Mouse (Mus musculus): ENCODE results near the gene Lrig2. TPM values are rescaled to one million over a fixed set of nuclear protein-coding genes. Genes with fewer than 3 reads are reported as not detected.

Lrig2 gene
- polyA plus RNA-seq, 2 experiments, result 15.0 to 20.2 TPM

- TF ChIP-seq POLR2A (IDR thresholded peaks at IDR 0.05; ENCODE audit: borderline replicate concordance, extremely low read depth, insufficient read depth, insufficient read length), result no peak
These were observed 157.8 kb downstream of the Lrig2 start for GRCm38 (mm10) chr3:104353884-104354283.

GRCm38 (mm10) chr3:104352358-104353060 lies 159.2 kb downstream of the Lrig2 start:
- Histone ChIP-seq H3K4me1 (ENCODE audit: control insufficient read depth, insufficient read depth, low read length) (peaks cover 29% of the 10 kb centered on the region), H3K4me3 (replicated peaks; ENCODE audit: low read length) (no peak overlapping the region), H3K27me3 (ENCODE audit: control insufficient read depth, insufficient read depth, low read length) (no peaks in the 10 kb centered on the region), H3K36me3 (ENCODE audit: control insufficient read depth, insufficient read depth, low read length) (no peaks in the 10 kb centered on the region), H3K9ac (ENCODE audit: low read depth, low read length, severe bottlenecking) (no peak overlapping the region), H3K4me2 (replicated peaks; ENCODE audit: low read depth, low read length, severe bottlenecking) (no peak overlapping the region), H3K27ac (replicated peaks; ENCODE audit: low read depth, low read length) (no peak overlapping the region), H3K9me3 (ENCODE audit: control insufficient read depth, low read length) (no peaks in the 10 kb centered on the region)
- ATAC-seq (ENCODE audit: low FRiP score, low read depth) (no peak), DNase-seq (ENCODE audit: low spot score) (no peak)
- WGBS, result 49% methylated on average over 7 of the region's 7 CpGs
- no peak for TF ChIP-seq POLR2A (IDR thresholded peaks at IDR 0.05; ENCODE audit: borderline replicate concordance, extremely low read depth, insufficient read depth, insufficient read length)

More at GRCm38 (mm10) chr3:104353884-104354283, 157.8 kb downstream of the Lrig2 start:
- no peak for ATAC-seq (ENCODE audit: low FRiP score, low read depth)
- 19% methylated on average over 3 of the region's 3 CpGs for WGBS
- no peak overlapping the region for H3K4me3 ChIP-seq (replicated peaks; ENCODE audit: low read length)
- no peak overlapping the region for H3K27ac ChIP-seq (replicated peaks; ENCODE audit: low read depth, low read length)
- H3K4me2 ChIP-seq (replicated peaks; ENCODE audit: low read depth, low read length, severe bottlenecking), result no peak overlapping the region
- no peaks in the 10 kb centered on the region for H3K27me3 ChIP-seq (ENCODE audit: control insufficient read depth, insufficient read depth, low read length)
- H3K36me3 ChIP-seq (ENCODE audit: control insufficient read depth, insufficient read depth, low read length), result no peaks in the 10 kb centered on the region
- DNase-seq (ENCODE audit: low spot score), result no peak
- peaks cover 28% of the 10 kb centered on the region for H3K4me1 ChIP-seq (ENCODE audit: control insufficient read depth, insufficient read depth, low read length)
- no peaks in the 10 kb centered on the region for H3K9me3 ChIP-seq (ENCODE audit: control insufficient read depth, low read length)
- H3K9ac ChIP-seq (ENCODE audit: low read depth, low read length, severe bottlenecking), result no peak overlapping the region

GRCm38 (mm10) chr3:104350253-104350945 lies 161.3 kb downstream of the Lrig2 start:
- 78% methylated on average over 2 of the region's 2 CpGs for WGBS
- Histone ChIP-seq H3K4me1 (ENCODE audit: control insufficient read depth, insufficient read depth, low read length) (peaks cover 29% of the 10 kb centered on the region), H3K9ac (ENCODE audit: low read depth, low read length, severe bottlenecking) (no peak overlapping the region), H3K27ac (replicated peaks; ENCODE audit: low read depth, low read length) (no peak overlapping the region), H3K4me2 (replicated peaks; ENCODE audit: low read depth, low read length, severe bottlenecking) (no peak overlapping the region), H3K36me3 (ENCODE audit: control insufficient read depth, insufficient read depth, low read length) (no peaks in the 10 kb centered on the region), H3K27me3 (ENCODE audit: control insufficient read depth, insufficient read depth, low read length) (no peaks in the 10 kb centered on the region), H3K9me3 (ENCODE audit: control insufficient read depth, low read length) (no peaks in the 10 kb centered on the region), H3K4me3 (replicated peaks; ENCODE audit: low read length) (no peak overlapping the region)
- TF ChIP-seq POLR2A (IDR thresholded peaks at IDR 0.05; ENCODE audit: borderline replicate concordance, extremely low read depth, insufficient read depth, insufficient read length), result no peak
- peak; percentile 61 for DNase-seq (ENCODE audit: low spot score)
- no peak for ATAC-seq (ENCODE audit: low FRiP score, low read depth)

- H3K36me3 ChIP-seq (ENCODE audit: control insufficient read depth, insufficient read depth, low read length), result no peaks in the 10 kb centered on the region
- no peak overlapping the region for H3K4me2 ChIP-seq (replicated peaks; ENCODE audit: low read depth, low read length, severe bottlenecking)
- no peak for TF ChIP-seq POLR2A (IDR thresholded peaks at IDR 0.05; ENCODE audit: borderline replicate concordance, extremely low read depth, insufficient read depth, insufficient read length)
- H3K27me3 ChIP-seq (ENCODE audit: control insufficient read depth, insufficient read depth, low read length), result no peaks in the 10 kb centered on the region
- no peak overlapping the region for H3K4me3 ChIP-seq (replicated peaks; ENCODE audit: low read length)
- no peak for DNase-seq (ENCODE audit: low spot score)
- H3K9ac ChIP-seq (ENCODE audit: low read depth, low read length, severe bottlenecking), result no peak overlapping the region
- no peaks in the 10 kb centered on the region for H3K9me3 ChIP-seq (ENCODE audit: control insufficient read depth, low read length)
- no peak overlapping the region for H3K27ac ChIP-seq (replicated peaks; ENCODE audit: low read depth, low read length)
- ATAC-seq (ENCODE audit: low FRiP score, low read depth), result no peak
- H3K4me1 ChIP-seq (ENCODE audit: control insufficient read depth, insufficient read depth, low read length), result peaks cover 29% of the 10 kb centered on the region
- 52% methylated on average over 2 of the region's 2 CpGs for WGBS
These were observed 161.9 kb downstream of the Lrig2 start for GRCm38 (mm10) chr3:104349847-104350228.

DNA sequence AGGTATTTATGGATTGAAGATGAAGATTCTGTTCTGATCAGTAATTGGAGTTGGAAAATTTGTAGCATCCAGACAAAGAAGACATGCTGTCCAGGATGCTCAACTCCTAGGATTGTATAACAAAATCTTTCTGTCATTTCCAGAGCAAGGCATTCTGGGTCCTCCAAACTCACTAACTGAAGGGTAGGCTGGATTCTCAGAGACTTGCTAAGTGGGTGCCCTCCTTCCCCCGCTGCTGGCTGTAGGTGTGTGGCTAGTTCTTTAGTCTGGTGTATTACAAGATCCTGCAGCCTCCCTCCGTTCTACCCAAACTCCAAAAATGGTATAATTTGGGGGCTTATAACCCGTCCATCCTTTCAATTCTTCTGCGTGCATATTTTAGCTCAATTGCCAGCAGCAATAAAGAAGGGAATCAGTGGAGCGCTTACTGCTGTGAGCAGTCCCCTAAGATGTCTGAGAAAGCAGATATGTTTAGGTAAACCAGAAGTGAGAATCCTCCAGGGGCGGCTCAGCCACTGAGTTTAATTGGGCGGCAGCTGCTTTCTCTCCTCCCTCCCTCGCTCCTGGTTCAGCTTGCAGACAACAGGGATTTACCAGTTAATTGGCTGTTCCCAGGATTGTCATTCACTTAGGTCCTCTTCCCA lies 162.4 kb downstream of the Lrig2 start:
- H3K4me2 ChIP-seq (replicated peaks; ENCODE audit: low read depth, low read length, severe bottlenecking), result no peak overlapping the region
- peaks cover 29% of the 10 kb centered on the region for H3K4me1 ChIP-seq (ENCODE audit: control insufficient read depth, insufficient read depth, low read length)
- no peak overlapping the region for H3K4me3 ChIP-seq (replicated peaks; ENCODE audit: low read length)
- no peaks in the 10 kb centered on the region for H3K27me3 ChIP-seq (ENCODE audit: control insufficient read depth, insufficient read depth, low read length)
- no peak overlapping the region for H3K9ac ChIP-seq (ENCODE audit: low read depth, low read length, severe bottlenecking)
- H3K27ac ChIP-seq (replicated peaks; ENCODE audit: low read depth, low read length), result no peak overlapping the region
- DNase-seq (ENCODE audit: low spot score) (peak; percentile 40), ATAC-seq (ENCODE audit: low FRiP score, low read depth) (no peak)
- no peak for TF ChIP-seq POLR2A (IDR thresholded peaks at IDR 0.05; ENCODE audit: borderline replicate concordance, extremely low read depth, insufficient read depth, insufficient read length)
- no peaks in the 10 kb centered on the region for H3K9me3 ChIP-seq (ENCODE audit: control insufficient read depth, low read length)
- no peaks in the 10 kb centered on the region for H3K36me3 ChIP-seq (ENCODE audit: control insufficient read depth, insufficient read depth, low read length)
- 20% methylated on average over 8 of the region's 8 CpGs for WGBS

Other genes with a start within 250 kb of the Lrig2 start
- gene Slc16a1, start 126.8 kb upstream of the Lrig2 start, polyA plus RNA-seq (2012; rRNA removed), result 22.3 and 23.3 TPM in 2 replicates
- 45.1 and 46.6 TPM in 2 replicates for gene Slc16a1, start 126.8 kb upstream of the Lrig2 start, polyA plus RNA-seq (2014; fragmentation: Nextera tagmentation; extraction: Ambion mirVana)

All from limb, embryonic 14.5 days (tissue).